Mouse (Mus musculus): ENCODE data around the gene Cbarp.

The Cbarp gene

DNA sequence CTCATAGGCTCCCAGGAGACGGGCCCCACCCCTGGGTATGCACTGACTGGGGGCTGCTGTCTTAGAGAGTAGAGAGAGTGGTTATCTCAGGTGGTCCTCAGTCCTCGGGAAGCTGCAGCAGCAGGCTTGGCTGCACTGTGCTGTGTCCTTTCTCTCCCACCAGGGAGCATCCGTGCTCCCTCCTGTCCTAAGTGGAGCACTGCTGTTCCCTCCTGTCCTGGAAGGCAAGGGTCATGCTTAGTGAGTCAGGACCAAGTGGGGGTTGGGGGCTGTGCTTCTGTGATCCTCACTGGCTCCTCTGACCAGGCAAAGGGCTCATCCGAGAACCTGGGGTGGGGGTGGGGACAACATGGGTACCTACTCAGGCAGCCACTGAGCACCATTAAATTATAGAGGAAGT lies 51.5 kb downstream of the Cbarp start:
- DNase-seq = peak; percentile 25 to 60

DNA sequence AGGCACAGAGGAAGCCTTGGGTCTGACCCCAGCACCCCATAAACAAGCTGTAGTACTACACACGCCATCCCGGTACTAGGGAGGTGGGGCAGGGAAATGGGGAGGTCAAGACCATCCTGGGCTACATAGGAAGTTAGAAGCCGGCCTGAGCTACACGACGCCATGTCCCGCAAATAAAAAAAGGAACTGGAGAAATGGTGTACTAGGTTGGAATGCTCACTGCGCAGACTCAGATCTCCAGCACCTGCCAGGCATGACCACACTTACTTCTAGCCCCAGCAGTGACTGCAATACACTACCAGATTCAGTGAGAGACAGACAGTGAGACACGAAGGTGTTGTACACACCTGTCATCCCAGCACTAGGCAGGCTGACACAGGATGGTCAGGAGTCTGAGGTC lies 53.2 kb downstream of the Cbarp start:
- DNase-seq = no peak

DNA sequence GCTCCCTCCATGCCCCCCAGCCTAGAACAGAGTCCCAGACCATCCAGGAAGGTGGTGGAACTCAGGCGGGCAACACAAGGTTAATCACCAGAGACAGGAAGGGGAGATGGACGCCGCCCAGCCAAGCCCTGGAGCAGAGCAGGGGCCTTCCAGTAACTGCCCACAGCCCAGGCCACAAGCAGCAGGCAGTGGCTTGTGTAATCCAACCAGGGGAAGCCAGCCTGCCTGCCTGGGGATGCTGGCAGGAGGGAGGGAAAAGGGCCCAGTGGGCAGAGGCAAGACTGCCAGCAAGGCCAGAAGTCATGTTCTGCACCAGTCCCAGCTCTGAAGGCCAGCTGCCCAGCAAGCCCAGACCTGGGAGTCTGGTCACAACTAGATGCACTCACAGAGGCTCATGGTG lies 53.8 kb downstream of the Cbarp start:
- peak; percentile 34 to 51 for DNase-seq

DNA sequence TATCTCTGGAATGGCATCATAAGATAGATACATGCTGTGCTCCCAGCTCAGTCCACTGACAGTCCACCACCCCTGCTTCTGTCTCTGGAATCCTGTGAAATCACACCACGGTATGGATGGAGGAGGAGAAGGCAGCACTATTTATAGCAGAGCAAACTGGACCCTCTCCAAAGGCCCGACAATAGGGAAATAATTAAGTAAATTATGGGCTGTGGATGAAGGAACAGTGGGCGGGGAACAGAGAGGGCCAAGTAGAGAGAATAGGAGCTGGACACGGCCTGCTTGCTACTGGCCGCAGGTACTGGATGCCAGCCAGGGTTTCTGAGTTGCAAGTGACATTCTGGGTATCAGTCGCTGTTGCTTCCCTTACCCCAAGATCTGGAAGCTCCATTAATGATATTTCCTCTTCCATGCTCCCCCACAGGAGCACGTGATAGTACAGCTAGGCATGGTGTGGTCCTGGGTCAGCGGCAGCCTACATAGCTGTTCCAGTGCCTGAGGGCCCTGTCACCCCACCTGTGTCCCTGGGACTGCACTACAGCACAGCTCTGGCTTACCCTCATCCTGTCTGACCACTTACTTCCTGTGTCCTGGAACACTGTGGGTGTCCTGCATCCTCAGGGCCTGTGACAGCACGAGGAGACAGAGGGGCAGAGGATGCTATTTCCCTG lies 55.7 kb downstream of the Cbarp start:
- DNase-seq = peak; percentile 68 to 76

DNA sequence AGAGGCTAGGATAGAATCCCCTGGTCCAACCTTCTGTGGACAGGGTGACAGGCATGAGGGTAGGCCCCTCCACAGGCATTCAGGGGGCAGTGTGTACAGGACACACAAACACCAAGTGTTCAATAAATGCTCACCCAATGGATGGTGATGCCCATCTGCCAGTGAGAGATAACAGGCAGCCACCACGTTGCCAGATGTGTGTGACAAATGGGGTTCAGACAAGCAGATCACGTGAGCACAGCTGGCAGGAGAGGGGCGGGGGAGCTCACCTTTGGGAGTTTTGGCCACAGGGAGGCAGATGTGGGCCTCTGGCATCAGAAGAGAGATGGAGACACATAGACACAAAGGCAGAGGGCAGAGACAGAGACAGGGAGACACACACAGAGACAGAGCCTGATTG lies 59.6 kb downstream of the Cbarp start:
- no peak for DNase-seq

Data from kidney, postnatal 4 days (tissue).